Mouse (Mus musculus) right cerebral cortex, postnatal 14 days (tissue): Measurements from ENCODE around the gene Cdc14a.
"Not testable (repeated sequence)": the region's sequence is repeated elsewhere in the genome, so short reads cannot be mapped to it uniquely, and the experiment has no call there.

Experiments
- DNase-seq: peaks from one replicate; pipeline ENCODE4 v3.0.0; 2022

The Cdc14a gene

DNA sequence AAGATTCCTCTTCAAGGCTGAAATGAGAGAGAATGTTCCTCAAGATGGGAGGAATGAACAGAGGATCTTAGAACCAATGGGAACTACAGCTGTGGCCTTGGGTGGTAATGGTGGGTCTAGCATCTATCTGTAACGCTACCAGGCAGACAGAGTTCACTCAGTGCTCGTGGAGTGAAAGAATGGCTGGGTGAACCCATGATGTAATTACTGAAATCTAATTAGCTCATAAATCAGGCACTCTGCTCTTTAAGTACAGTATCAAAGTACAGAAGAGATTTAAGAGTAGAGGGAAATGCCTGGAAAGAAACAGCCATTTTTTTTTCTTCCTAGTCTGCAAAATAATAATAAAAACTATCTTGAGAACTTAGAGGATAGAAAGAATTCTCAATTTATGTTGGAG, 57.7 kb downstream of the Cdc14a start:
- DNase-seq: no peak

DNA sequence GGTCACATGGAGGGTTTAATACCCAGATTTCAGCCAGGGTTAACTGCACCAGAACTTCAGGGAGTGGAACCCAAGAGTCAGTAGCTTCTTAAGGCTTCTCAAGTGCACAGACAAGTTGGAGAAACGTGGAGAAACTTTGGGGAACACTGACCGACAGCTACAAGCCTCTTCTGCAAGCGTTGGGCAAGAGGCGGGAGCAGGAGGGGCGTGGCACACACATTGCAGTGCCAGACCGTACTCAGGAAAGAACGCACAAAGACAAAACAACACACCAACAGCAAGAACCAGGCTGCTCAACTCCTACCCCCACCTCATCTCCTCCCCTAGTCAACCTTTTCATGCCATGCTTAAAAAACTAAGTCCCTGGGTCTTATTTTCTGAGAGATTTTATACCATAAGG, 61.9 kb downstream of the Cdc14a start:
- DNase-seq: no peak

DNA sequence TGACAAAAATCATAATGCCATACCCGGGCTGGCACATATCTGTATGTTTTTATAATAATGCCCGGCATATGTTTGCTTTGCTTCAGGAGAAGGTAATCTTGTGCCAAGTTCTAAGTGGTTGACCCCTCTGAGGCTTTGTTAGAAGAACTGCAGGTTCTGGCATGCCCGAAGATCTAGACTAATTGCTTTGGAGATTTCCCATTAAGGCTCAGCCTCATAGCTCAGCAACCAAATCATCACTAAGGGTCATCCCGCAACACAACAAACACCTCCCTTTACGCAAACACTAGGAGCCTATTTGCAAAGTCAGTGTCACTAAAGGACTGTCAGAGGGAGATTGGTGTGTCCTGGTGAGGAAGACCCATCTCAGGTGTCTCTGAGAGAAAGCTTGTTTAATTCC, 62.7 kb downstream of the Cdc14a start:
- no peak for DNase-seq

- no peak for DNase-seq
Measured at GRCm38 (mm10) chr3:116357866-116358265, 66.0 kb downstream of the Cdc14a start.

- no peak for DNase-seq
Measured at GRCm38 (mm10) chr3:116357180-116357579, 66.7 kb downstream of the Cdc14a start.

GRCm38 (mm10) chr3:116355026-116355788, 68.6 kb downstream of the Cdc14a start:
- DNase-seq: peak; percentile 22

GRCm38 (mm10) chr3:116352486-116352885, 71.3 kb downstream of the Cdc14a start:
- DNase-seq: no peak

- DNase-seq: no peak
Measured at GRCm38 (mm10) chr3:116350389-116350967, 73.4 kb downstream of the Cdc14a start.

GRCm38 (mm10) chr3:116347571-116347970, 76.3 kb downstream of the Cdc14a start:
- not testable (repeated sequence) for DNase-seq

DNA sequence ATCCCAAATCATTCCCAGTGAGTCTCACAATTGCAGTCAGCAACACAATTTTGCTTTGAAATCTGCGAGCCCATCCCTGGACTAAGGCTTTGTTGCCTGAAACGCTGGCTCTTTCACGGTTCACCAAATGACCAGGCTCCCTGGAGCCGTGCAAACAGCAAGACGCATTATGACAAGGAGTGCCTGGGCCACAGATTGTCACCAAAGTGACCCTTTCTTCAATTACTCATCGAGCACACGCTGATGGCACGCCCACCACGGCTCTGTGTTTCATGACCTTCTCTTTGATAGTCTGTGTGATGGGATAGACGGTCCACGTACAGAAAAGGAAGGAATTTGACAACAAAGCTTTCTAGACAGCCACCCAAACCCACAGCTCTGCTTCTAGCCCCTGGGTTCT, 78.6 kb downstream of the Cdc14a start:
- no peak for DNase-seq

- no peak for DNase-seq
Measured at GRCm38 (mm10) chr3:116342251-116342650, 81.6 kb downstream of the Cdc14a start.

DNA sequence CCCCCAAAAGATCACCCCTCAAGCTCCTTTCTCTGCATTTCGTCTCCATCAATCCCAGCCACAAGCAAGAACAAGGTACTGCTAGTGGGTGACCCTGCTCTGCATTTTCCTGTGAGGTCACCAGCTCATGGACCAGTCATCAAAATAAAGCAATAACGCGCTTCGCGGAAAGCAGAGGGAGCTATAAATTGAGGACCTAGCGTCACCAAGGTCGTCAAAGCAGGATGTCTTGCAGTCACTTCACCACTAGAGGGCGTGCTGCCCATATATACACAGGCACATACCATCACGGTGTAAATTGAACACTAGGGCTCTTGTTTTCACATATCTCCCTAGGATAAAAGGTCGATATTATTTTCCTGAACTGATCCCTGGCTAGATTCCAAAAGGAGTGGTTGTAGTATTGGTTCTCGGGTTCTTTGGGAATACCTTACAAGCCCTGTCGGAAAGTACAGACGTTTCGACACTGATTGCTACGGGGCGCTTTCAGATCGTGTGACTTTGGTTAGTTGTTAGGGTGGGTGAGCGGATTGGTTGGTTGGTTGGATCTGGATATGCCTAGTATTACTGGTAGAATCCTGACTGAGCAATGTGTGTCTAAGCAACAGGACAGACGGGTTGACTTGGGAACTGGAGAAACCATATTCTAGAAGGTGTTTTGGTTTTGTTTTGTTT, 82.7 kb downstream of the Cdc14a start:
- DNase-seq: peak; percentile 67

DNA sequence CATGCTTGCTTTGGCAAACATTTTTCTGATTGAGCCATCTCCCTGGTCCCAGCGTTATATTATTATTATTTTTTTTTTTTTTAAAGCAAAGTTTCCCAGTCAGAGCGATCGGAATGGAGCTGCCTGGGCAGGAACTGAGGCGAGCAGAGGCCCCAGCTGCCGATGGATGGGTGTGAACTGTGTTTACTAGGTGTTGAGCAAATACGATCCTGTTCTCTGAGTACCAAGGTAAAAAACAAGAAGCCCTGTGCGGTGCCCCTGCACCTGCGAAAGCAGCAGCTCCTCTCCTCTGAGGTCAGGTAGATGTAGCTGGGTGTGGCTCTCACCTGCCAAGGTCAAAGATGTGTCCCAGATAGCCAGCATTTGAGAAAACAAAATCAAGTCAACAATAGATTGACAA, 83.6 kb downstream of the Cdc14a start:
- no peak for DNase-seq

DNA sequence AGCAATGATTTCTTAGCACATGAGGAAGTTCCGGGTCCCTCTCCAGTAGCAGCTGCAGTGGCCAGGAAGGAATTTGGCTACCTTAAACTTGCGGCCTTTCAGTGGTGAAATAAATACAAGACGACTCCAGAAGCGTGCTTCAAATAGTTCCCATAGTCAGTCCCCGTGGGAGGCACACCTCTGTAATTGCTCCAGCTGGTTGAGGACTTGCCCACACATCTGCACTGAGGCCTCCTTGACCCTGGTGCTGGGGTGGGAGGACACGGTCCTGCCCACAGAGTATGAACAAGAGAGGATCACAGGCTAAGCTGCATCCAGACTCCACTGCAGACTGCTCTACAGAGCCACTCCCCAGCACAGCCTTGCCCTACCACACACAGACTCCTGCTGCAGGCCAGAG, 85.2 kb downstream of the Cdc14a start:
- DNase-seq: no peak

GRCm38 (mm10) chr3:116337840-116338239, 86.0 kb downstream of the Cdc14a start:
- no peak for DNase-seq

DNA sequence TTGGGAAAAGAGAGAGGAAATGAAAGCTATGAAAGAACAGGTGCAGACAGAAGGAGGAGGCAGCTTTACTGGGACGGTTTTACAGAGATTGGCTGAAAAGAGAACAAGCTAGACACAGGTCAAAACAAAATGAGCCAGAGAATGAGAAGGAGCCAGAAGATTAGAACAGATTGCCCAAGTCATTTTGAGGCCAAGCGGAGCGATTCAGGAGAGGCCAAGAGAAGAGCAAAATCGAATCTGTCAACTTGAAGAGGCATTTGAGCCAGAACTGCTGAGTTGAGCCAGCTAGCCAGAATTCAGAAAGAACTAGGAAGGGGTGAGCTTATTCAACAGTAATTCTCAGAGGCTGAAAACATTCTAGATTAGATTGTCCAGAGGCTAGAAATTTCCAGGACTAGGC, 88.8 kb downstream of the Cdc14a start:
- DNase-seq: no peak

- no peak for DNase-seq
Measured at GRCm38 (mm10) chr3:116333711-116334110, 90.1 kb downstream of the Cdc14a start.

DNA sequence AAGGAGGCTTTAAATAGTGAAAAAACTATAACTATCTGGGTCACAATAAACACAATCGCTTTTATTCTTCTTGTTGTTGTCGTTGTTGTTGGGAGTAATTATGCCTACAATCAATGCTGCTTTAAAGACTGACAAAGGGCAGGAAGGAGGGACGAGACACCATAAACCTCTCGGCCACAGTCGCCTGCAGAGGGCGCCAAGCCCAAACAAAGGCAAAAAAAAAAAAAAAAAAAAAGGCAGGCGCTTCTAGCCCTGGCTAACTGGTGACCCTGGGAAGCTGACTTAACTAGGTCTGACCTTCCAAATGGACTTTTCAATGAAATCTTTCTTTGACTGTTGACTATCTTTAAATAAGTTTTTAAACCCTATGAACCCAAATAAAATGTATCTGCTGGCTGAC, 90.6 kb downstream of the Cdc14a start:
- DNase-seq: peak; percentile 47

DNA sequence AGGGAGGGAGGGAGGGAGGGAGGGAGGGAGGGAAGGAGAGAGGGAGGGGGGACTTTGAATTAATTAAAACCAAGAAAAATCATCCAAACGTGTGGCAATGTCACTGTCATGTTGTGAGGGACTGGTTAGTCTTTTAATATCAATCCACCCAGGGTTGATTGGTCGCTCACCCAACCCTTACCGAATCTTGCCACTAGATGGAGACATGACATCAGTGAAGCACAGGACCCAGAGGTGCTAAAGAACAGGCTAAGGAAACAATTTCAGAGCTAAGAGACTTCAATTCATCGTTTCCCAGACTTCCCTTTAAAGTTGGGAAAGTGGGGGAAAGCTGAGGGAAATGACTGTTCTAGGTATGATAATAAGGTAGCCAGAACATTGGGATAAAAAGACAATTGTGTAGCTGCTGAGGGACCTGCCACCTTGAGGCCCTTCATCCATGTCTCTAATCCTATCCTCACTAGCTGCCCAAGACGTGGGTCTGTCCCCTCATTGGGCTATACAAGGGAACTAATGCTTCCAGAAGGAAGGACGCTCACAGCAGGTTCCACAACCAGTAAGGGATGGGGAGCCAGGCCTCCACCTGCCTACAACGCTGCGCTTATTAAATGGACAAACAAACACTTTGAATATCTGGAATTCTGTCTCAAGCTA, 91.9 kb downstream of the Cdc14a start:
- DNase-seq: peak; percentile 50

DNA sequence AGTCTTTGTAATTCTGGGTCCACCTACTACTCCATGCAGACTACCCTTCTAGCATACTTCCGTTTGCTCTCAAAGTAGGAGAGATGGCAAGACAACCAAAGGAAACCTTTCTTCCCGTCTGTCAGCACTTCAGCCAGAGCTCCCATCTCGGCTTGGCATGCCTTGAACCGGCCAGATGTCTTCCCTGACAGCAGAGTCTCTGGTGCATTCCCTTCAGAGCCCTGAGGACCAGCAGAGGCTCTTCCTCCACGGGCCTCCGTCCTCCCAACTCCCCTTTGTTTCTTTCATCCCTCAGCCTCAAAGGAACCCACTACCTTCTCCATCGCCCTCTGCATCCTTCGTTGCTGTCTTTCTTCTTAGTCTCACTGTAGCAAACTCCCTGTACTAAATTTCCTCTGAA, 93.9 kb downstream of the Cdc14a start:
- no peak for DNase-seq

- no peak for DNase-seq
Measured at GRCm38 (mm10) chr3:116329023-116329762, 94.6 kb downstream of the Cdc14a start.

- DNase-seq: no peak
Measured at GRCm38 (mm10) chr3:116327616-116328004, 96.2 kb downstream of the Cdc14a start.
